ENCODE assay signal across 12 mouse cellular contexts in genomic region chr6:52005616-52005962, GRCm38 (mm10). TPM values are rescaled to one million over a fixed set of nuclear protein-coding genes. Genes with fewer than 3 reads are reported as not detected.
DNase-seq lines count a peak whose midpoint lies in the region; ATAC-seq and TF ChIP-seq lines count a peak whose summit lies in the region.
"Had no signal": no experiment of that assay in that cellular context is flagged by ENCODE, and none has a peak within 500 bp of the region (broad histone marks: within the 10 kb centered on the region; RNA-seq: fewer than 3 reads in every experiment).

No protein-coding gene starts in this region.

- H3K36me3 ChIP-seq in hindbrain, embryonic 11.5 days (ENCODE audit: control insufficient read depth, insufficient read depth, low read length): no peaks in the 10 kb centered on the region
- no peaks in the 10 kb centered on the region for H3K36me3 ChIP-seq in hindbrain, embryonic 10.5 days
- H3K36me3 ChIP-seq in neural tube, embryonic 11.5 days (ENCODE audit: control insufficient read depth, insufficient read depth, low read length): no peaks in the 10 kb centered on the region
- no peaks in the 10 kb centered on the region for H3K36me3 ChIP-seq in liver, embryonic 13.5 days
- H3K36me3 ChIP-seq in thymus, adult 2 months (ENCODE audit: control insufficient read depth, insufficient read depth, low read length): no peaks in the 10 kb centered on the region
- H3K36me3 ChIP-seq: forebrain, embryonic 10.5 days had no signal

- TF ChIP-seq POLR2A in thymus, adult 2 months (IDR thresholded peaks at IDR 0.05; ENCODE audit: control insufficient read depth, extremely low read depth, insufficient read depth, low read length, poor library complexity): no peak

- no peak for TF ChIP-seq CTCF in thymus, adult 2 months (IDR thresholded peaks at IDR 0.05; ENCODE audit: borderline replicate concordance, control insufficient read depth, extremely low read depth, insufficient read depth, low read length, poor library complexity)

- H3K9ac ChIP-seq in hindbrain, embryonic 11.5 days (ENCODE audit: low read depth, low read length): peak overlapping the region; percentile 1; the same call in 1 of the 2 replicates
- H3K9ac ChIP-seq in neural tube, embryonic 11.5 days (ENCODE audit: low read length): peak overlapping the region; percentile 85
- no peak overlapping the region for H3K9ac ChIP-seq in liver, embryonic 13.5 days

- 8% methylated on average over 8 of the region's 8 CpGs for WGBS in hindbrain, embryonic 11.5 days
- WGBS in hindbrain, embryonic 10.5 days: 10% methylated on average over 8 of the region's 8 CpGs
- WGBS in neural tube, embryonic 11.5 days: 5% methylated on average over 8 of the region's 8 CpGs
- 23% methylated on average over 8 of the region's 8 CpGs for WGBS in liver, embryonic 13.5 days (ENCODE audit: insufficient replicate concordance)
- WGBS in thymus, adult 2 months: 33% methylated on average over 8 of the region's 8 CpGs

- ATAC-seq in hindbrain, embryonic 11.5 days (ENCODE audit: low FRiP score): no peak
- ATAC-seq in neural tube, embryonic 11.5 days (ENCODE audit: insufficient read depth, low FRiP score, low TSS enrichment): no peak
- ATAC-seq in liver, embryonic 13.5 days (ENCODE audit: low read depth): no peak
- ATAC-seq: midbrain, embryonic 16.5 days had no signal

- DNase-seq in hindbrain, embryonic 11.5 days (ENCODE audit: low spot score): peak; percentile 60
- no peak for DNase-seq in hindbrain, embryonic 10.5 days (ENCODE audit: low spot score)
- no peak for DNase-seq in neural tube, embryonic 11.5 days (ENCODE audit: low spot score)
- no peak for DNase-seq in neural tube, embryonic 10.5 days (ENCODE audit: extremely low spot score, low spot score)
- DNase-seq in liver, embryonic 13.5 days: no peak
- DNase-seq in thymus, adult 2 months: no peak
- DNase-seq in frontal cortex, postnatal 25 days (ENCODE audit: low spot score in 2 of 2): no peak
- DNase-seq: cerebellum, adult 9-11 months; thymus, adult 18-20 months had no signal

- H3K4me2 ChIP-seq in hindbrain, embryonic 11.5 days (replicated peaks; ENCODE audit: low read depth, low read length): peak overlapping the region; percentile 40
- H3K4me2 ChIP-seq in neural tube, embryonic 11.5 days (ENCODE audit: low read depth): peak overlapping the region; percentile 90
- H3K4me2 ChIP-seq in liver, embryonic 13.5 days: peak overlapping the region; percentile 35

- no peaks in the 10 kb centered on the region for H3K9me3 ChIP-seq in hindbrain, embryonic 11.5 days (ENCODE audit: control insufficient read depth, low read length)
- no peaks in the 10 kb centered on the region for H3K9me3 ChIP-seq in hindbrain, embryonic 10.5 days
- no peaks in the 10 kb centered on the region for H3K9me3 ChIP-seq in neural tube, embryonic 11.5 days (ENCODE audit: control insufficient read depth, low read length)
- no peaks in the 10 kb centered on the region for H3K9me3 ChIP-seq in liver, embryonic 13.5 days (replicated peaks)
- H3K9me3 ChIP-seq: forebrain, embryonic 10.5 days had no signal

- peaks cover 36% of the 10 kb centered on the region for H3K27me3 ChIP-seq in hindbrain, embryonic 11.5 days (ENCODE audit: control insufficient read depth, insufficient read depth, low read length)
- H3K27me3 ChIP-seq in hindbrain, embryonic 10.5 days (ENCODE audit: insufficient read depth, poor library complexity, severe bottlenecking): peaks cover 97% of the 10 kb centered on the region
- H3K27me3 ChIP-seq in neural tube, embryonic 11.5 days (ENCODE audit: control insufficient read depth, insufficient read depth, low read length): no peaks in the 10 kb centered on the region
- peaks cover 52% of the 10 kb centered on the region for H3K27me3 ChIP-seq in liver, embryonic 13.5 days
- H3K27me3 ChIP-seq in thymus, adult 2 months (ENCODE audit: control insufficient read depth, insufficient read depth, low read length): peaks cover 10% of the 10 kb centered on the region

- H3K4me3 ChIP-seq in hindbrain, embryonic 11.5 days (ENCODE audit: low read depth, low read length): no peak overlapping the region
- no peak overlapping the region for H3K4me3 ChIP-seq in hindbrain, embryonic 10.5 days
- peak overlapping the region; percentile 33 for H3K4me3 ChIP-seq in neural tube, embryonic 11.5 days (ENCODE audit: low read depth, low read length)
- H3K4me3 ChIP-seq in liver, embryonic 13.5 days (replicated peaks): 0 out of 2 replicates have a peak overlapping the region, but pooled peaks have one; percentile 31
- no peak overlapping the region for H3K4me3 ChIP-seq in thymus, adult 2 months (ENCODE audit: control insufficient read depth, insufficient read depth, low read length)
- H3K4me3 ChIP-seq: forebrain, embryonic 10.5 days; left cerebral cortex, adult 2 months had no signal

- 0 out of 2 replicates have a peak, but pooled peaks cover 2% of the 10 kb centered on the region for H3K4me1 ChIP-seq in hindbrain, embryonic 11.5 days (replicated peaks; ENCODE audit: control insufficient read depth, insufficient read depth, low read length)
- peaks cover 8% of the 10 kb centered on the region for H3K4me1 ChIP-seq in hindbrain, embryonic 10.5 days (replicated peaks)
- peaks cover 52% of the 10 kb centered on the region for H3K4me1 ChIP-seq in neural tube, embryonic 11.5 days (ENCODE audit: control insufficient read depth, insufficient read depth, low read length)
- H3K4me1 ChIP-seq in liver, embryonic 13.5 days (replicated peaks): peaks cover 7% of the 10 kb centered on the region
- H3K4me1 ChIP-seq in thymus, adult 2 months (replicated peaks; ENCODE audit: control insufficient read depth, insufficient read depth, low read length): no peaks in the 10 kb centered on the region

- H3K27ac ChIP-seq in hindbrain, embryonic 11.5 days (ENCODE audit: low read depth, low read length): peak overlapping the region; percentile 66; the same call in 1 of the 2 replicates
- no peak overlapping the region for H3K27ac ChIP-seq in hindbrain, embryonic 10.5 days
- H3K27ac ChIP-seq in neural tube, embryonic 11.5 days (ENCODE audit: low read depth, low read length): peak overlapping the region; percentile 99
- no peak overlapping the region for H3K27ac ChIP-seq in liver, embryonic 13.5 days
- H3K27ac ChIP-seq in thymus, adult 2 months (ENCODE audit: control insufficient read depth, insufficient read depth, low read length): no peak overlapping the region
- H3K27ac ChIP-seq: forebrain, embryonic 10.5 days; left cerebral cortex, adult 2 months had no signal

RNA-seq across cellular contexts. Expression of gene Skap2, which starts 6.8 kb away (rescaled TPM):
- polyA plus RNA-seq in hindbrain, embryonic 11.5 days (2014; fragmentation: Nextera tagmentation; extraction: Ambion mirVana): 29.0 and 30.9 TPM in 2 replicates
- 14.5 and 18.1 TPM in 2 replicates for polyA plus RNA-seq in hindbrain, embryonic 10.5 days (2016; fragmentation: Nextera tagmentation; extraction: Ambion mirVana)
- polyA plus RNA-seq in neural tube, embryonic 11.5 days (2014; fragmentation: Nextera tagmentation; extraction: Ambion mirVana): 70.1 and 71.8 TPM in 2 replicates
- polyA plus RNA-seq in liver, embryonic 13.5 days (2015; fragmentation: Nextera tagmentation; extraction: Ambion mirVana): 22.4 TPM in 2 replicates
- 5.8 and 8.9 TPM in 2 replicates for polyA plus RNA-seq in thymus, adult 2 months (2012; rRNA removed)

Comparison
In these comparisons a context has a peak if more than half of its experiments do, and no peak if none do; other contexts are left out.
1. H3K27ac ChIP-seq: peak in hindbrain, embryonic 11.5 days (single experiment) and neural tube, embryonic 11.5 days (single experiment); none in hindbrain, embryonic 10.5 days (single experiment), liver, embryonic 13.5 days (single experiment) and thymus, adult 2 months (single experiment).
2. H3K4me2 ChIP-seq: peak in every context shown above with its lines; median percentile 90 in neural tube, embryonic 11.5 days; 40 in hindbrain, embryonic 11.5 days; 35 in liver, embryonic 13.5 days.
3. H3K4me3 ChIP-seq: peak in neural tube, embryonic 11.5 days (single experiment) and liver, embryonic 13.5 days (single experiment); none in hindbrain, embryonic 11.5 days (single experiment), hindbrain, embryonic 10.5 days (single experiment) and thymus, adult 2 months (single experiment).